13 mouse cellular contexts compared by ENCODE assay signal in the genomic region with DNA sequence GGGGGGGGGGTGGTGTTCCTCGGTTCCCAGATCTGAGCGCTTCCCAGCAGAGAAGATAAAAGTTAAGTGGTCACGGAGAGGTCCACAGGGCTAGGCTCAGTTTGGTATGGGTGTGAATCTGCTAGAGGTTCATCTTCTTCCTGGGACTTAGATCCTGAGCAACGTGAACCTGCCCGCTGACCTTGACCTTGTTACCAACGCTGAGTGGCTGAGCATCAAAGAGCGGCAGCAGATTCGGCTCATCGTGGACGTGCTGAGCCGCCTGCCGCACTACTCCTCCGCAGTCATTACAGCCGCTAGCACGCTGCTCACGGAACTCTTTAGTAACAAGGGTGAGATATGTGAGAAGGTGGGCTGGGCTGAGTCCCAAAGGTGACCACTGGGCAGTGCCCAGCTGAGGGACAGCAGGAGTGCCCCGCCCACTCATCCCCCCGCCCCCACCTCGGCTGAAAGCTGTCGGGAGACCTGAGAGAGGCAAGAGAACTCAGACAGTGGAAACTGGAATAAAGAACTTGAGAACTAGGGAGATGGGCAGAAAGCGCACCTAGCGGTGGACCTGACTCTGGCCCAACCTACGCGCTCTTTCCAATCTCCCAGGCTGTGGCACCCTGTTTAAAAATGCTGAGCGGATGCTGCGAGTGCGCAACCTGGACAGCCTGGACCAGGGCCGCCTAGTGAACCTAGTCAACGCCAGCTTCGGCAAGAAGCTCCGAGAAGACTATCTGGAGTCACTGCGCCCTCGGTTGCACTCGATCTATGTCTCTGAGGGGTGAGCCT. TPM values are rescaled to one million over a fixed set of nuclear protein-coding genes. Genes with fewer than 3 reads are reported as not detected.
DNase-seq lines count a peak whose midpoint lies in the region; ATAC-seq and TF ChIP-seq lines count a peak whose summit lies in the region.
"Had no signal": no experiment of that assay in that cellular context is flagged by ENCODE, and none has a peak within 500 bp of the region (broad histone marks: within the 10 kb centered on the region; RNA-seq: fewer than 3 reads in every experiment).

No protein-coding gene starts in this region.

- TF ChIP-seq POLR2A in liver, adult 2 months (IDR thresholded peaks at IDR 0.05; ENCODE audit: extremely low read depth, insufficient read depth, low read length) = no peak

- no peaks in the 10 kb centered on the region; the same call in 1 of the 2 replicates for H3K9me3 ChIP-seq in erythroblast, embryonic 14.5 days (ENCODE audit: control insufficient read depth, low read length)
- no peaks in the 10 kb centered on the region for H3K9me3 ChIP-seq in intestine, embryonic 15.5 days
- H3K9me3 ChIP-seq in neural tube, embryonic 15.5 days (replicated peaks) = no peaks in the 10 kb centered on the region

- H3K4me2 ChIP-seq in intestine, embryonic 15.5 days (replicated peaks) = peak overlapping the region; percentile 66
- peak overlapping the region; percentile 13; the same call in 1 of the 2 replicates for H3K4me2 ChIP-seq in neural tube, embryonic 15.5 days

- no peak for ATAC-seq in erythroblast, adult 5-6 weeks (replicated peaks; ENCODE audit: low FRiP score, poor library complexity, severe bottlenecking)
- no peak for ATAC-seq in intestine, embryonic 15.5 days
- ATAC-seq in neural tube, embryonic 15.5 days (ENCODE audit: low FRiP score) = no peak

- peaks cover 22% of the 10 kb centered on the region for H3K36me3 ChIP-seq in erythroblast, embryonic 14.5 days (ENCODE audit: control insufficient read depth)
- H3K36me3 ChIP-seq in liver, adult 2 months (ENCODE audit: control insufficient read depth, insufficient read depth, low read length) = peaks cover 29% of the 10 kb centered on the region
- no peaks in the 10 kb centered on the region for H3K36me3 ChIP-seq in intestine, embryonic 15.5 days
- 0 out of 2 replicates have a peak, but pooled peaks cover 2% of the 10 kb centered on the region for H3K36me3 ChIP-seq in neural tube, embryonic 15.5 days

- H3K4me3 ChIP-seq in erythroblast, embryonic 14.5 days (replicated peaks) = peak overlapping the region; percentile 66
- peak overlapping the region; percentile 67 for H3K4me3 ChIP-seq in liver, adult 2 months (ENCODE audit: insufficient read depth, low read depth, low read length)
- H3K4me3 ChIP-seq in intestine, embryonic 15.5 days (replicated peaks) = peak overlapping the region; percentile 45
- no peak overlapping the region for H3K4me3 ChIP-seq in neural tube, embryonic 15.5 days (replicated peaks)
- H3K4me3 ChIP-seq: layer of hippocampus, adult 2 months had no signal

- TF ChIP-seq CTCF in liver, adult 2 months (IDR thresholded peaks at IDR 0.05; ENCODE audit: low read depth, low read length) = no peak

- intact Hi-C loops in left cerebral cortex, postnatal 25 days (cut with DNase I) = no loop called here

- H3K79me2 ChIP-seq in liver, adult 2 months (ENCODE audit: control insufficient read depth, insufficient read depth, low read length) = peaks cover 12% of the 10 kb centered on the region; the same call in 1 of the 2 replicates

- peak overlapping the region; percentile 85 for H3K9ac ChIP-seq in liver, adult 2 months (ENCODE audit: low read depth, low read length)
- no peak overlapping the region for H3K9ac ChIP-seq in intestine, embryonic 15.5 days
- H3K9ac ChIP-seq in neural tube, embryonic 15.5 days (replicated peaks) = no peak overlapping the region

- peak; percentile 76 for DNase-seq in liver, adult 2 months (ENCODE audit: extremely low read depth, low read depth, low spot score)
- DNase-seq in liver = no peak
- DNase-seq in left cerebral cortex, postnatal 25 days (ENCODE audit: low spot score in 2 of 2) = no peak
- no peak for DNase-seq in retina, postnatal 1 day
- DNase-seq: cerebellum, adult 8-10 months; lung, postnatal 36 days had no signal

- 20% methylated on average over 34 of the region's 34 CpGs for WGBS in liver, adult 2 months
- WGBS in intestine, embryonic 15.5 days = 17% methylated on average over 34 of the region's 34 CpGs
- WGBS in neural tube, embryonic 15.5 days = 13% methylated on average over 34 of the region's 34 CpGs

- peaks cover 63% of the 10 kb centered on the region for H3K27me3 ChIP-seq in erythroblast, embryonic 14.5 days (ENCODE audit: control insufficient read depth)
- no peaks in the 10 kb centered on the region for H3K27me3 ChIP-seq in liver, adult 2 months (ENCODE audit: control insufficient read depth, insufficient read depth, low read length)
- peaks cover 41% of the 10 kb centered on the region for H3K27me3 ChIP-seq in intestine, embryonic 15.5 days (replicated peaks)
- peaks cover 72% of the 10 kb centered on the region for H3K27me3 ChIP-seq in neural tube, embryonic 15.5 days (replicated peaks)

- peaks cover 26% of the 10 kb centered on the region for H3K4me1 ChIP-seq in erythroblast, embryonic 14.5 days (ENCODE audit: control insufficient read depth)
- peaks cover 12% of the 10 kb centered on the region for H3K4me1 ChIP-seq in liver, adult 2 months (ENCODE audit: control insufficient read depth, insufficient read depth, low read length)
- H3K4me1 ChIP-seq in intestine, embryonic 15.5 days (replicated peaks) = peaks cover 28% of the 10 kb centered on the region
- H3K4me1 ChIP-seq in neural tube, embryonic 15.5 days = peaks cover 23% of the 10 kb centered on the region

- peak overlapping the region; percentile 92 for H3K27ac ChIP-seq in liver, adult 2 months (replicated peaks; ENCODE audit: insufficient read depth, low read depth, low read length)
- H3K27ac ChIP-seq in intestine, embryonic 15.5 days = no peak overlapping the region
- no peak overlapping the region for H3K27ac ChIP-seq in neural tube, embryonic 15.5 days (replicated peaks)
- H3K27ac ChIP-seq: layer of hippocampus, adult 2 months had no signal

RNA-seq across cellular contexts. Expression of a gene that starts 2.1 kb away (rescaled TPM):
- 0.14 and 0.16 TPM in 2 replicates for polyA plus RNA-seq in erythroblast, embryonic 14.5 days (2012)
- total RNA-seq in erythroblast, adult 5-6 weeks (2015; ENCODE audit: low replicate concordance) = not detected in 2 replicates
- total RNA-seq in erythroblast, adult 5-6 weeks (2017; ENCODE audit: low replicate concordance) = 0.43 and 1.5 TPM in 2 replicates
- total RNA-seq in liver, adult 2 months (2014; rRNA removed) = 58.6 and 81.5 TPM in 2 replicates
- polyA plus RNA-seq in liver, adult 2 months (2012; rRNA removed) = 135 and 155 TPM in 2 replicates
- 24.0 and 25.6 TPM in 2 replicates for polyA plus RNA-seq in intestine, embryonic 15.5 days (2015; fragmentation: Nextera tagmentation; extraction: Ambion mirVana)
- 0.10 TPM in 1 of 2 replicates, not detected in the other for polyA plus RNA-seq in neural tube, embryonic 15.5 days (2015; fragmentation: Nextera tagmentation; extraction: Ambion mirVana)
- total RNA-seq in left cerebral cortex, postnatal 25 days (2021) = not detected
- total RNA-seq: gastrocnemius, adult 8-10 months; layer of hippocampus, adult 2 months had no signal
- polyA plus RNA-seq: stomach, embryonic 14.5 days had no signal

RNA-seq across cellular contexts. Expression of a gene that starts 8.8 kb away (rescaled TPM):
- polyA plus RNA-seq in erythroblast, embryonic 14.5 days (2012) = 1.1 and 1.7 TPM in 2 replicates
- 0.96 and 3.8 TPM in 2 replicates for total RNA-seq in erythroblast, adult 5-6 weeks (2015; ENCODE audit: low replicate concordance)
- 3.1 and 4.0 TPM in 2 replicates for total RNA-seq in erythroblast, adult 5-6 weeks (2017; ENCODE audit: low replicate concordance)
- total RNA-seq in liver, adult 2 months (2014; rRNA removed) = 4.2 and 7.7 TPM in 2 replicates
- 9.2 and 13.5 TPM in 2 replicates for polyA plus RNA-seq in liver, adult 2 months (2012; rRNA removed)
- 23.8 and 26.4 TPM in 2 replicates for polyA plus RNA-seq in intestine, embryonic 15.5 days (2015; fragmentation: Nextera tagmentation; extraction: Ambion mirVana)
- polyA plus RNA-seq in neural tube, embryonic 15.5 days (2015; fragmentation: Nextera tagmentation; extraction: Ambion mirVana) = 41.2 and 41.5 TPM in 2 replicates
- total RNA-seq in left cerebral cortex, postnatal 25 days (2021) = 10 to 100 TPM; 24.8 to 28.0 TPM

RNA-seq across cellular contexts. Expression of a gene that starts 37.7 kb away (rescaled TPM):
- polyA plus RNA-seq in erythroblast, embryonic 14.5 days (2012) = 8.9 TPM in 2 replicates
- 48.3 and 48.8 TPM in 2 replicates for total RNA-seq in erythroblast, adult 5-6 weeks (2015; ENCODE audit: low replicate concordance)
- 22.7 and 28.8 TPM in 2 replicates for total RNA-seq in erythroblast, adult 5-6 weeks (2017; ENCODE audit: low replicate concordance)
- 11.4 and 14.1 TPM in 2 replicates for total RNA-seq in liver, adult 2 months (2014; rRNA removed)
- 24.3 and 24.5 TPM in 2 replicates for polyA plus RNA-seq in liver, adult 2 months (2012; rRNA removed)
- polyA plus RNA-seq in intestine, embryonic 15.5 days (2015; fragmentation: Nextera tagmentation; extraction: Ambion mirVana) = 118 and 140 TPM in 2 replicates
- 111 and 121 TPM in 2 replicates for polyA plus RNA-seq in neural tube, embryonic 15.5 days (2015; fragmentation: Nextera tagmentation; extraction: Ambion mirVana)
- total RNA-seq in left cerebral cortex, postnatal 25 days (2021) = 10 to 100 TPM; 58.3 to 66.4 TPM

RNA-seq across cellular contexts. Expression of a gene that starts 39.8 kb away (rescaled TPM):
- polyA plus RNA-seq in erythroblast, embryonic 14.5 days (2012) = not detected in 2 replicates
- total RNA-seq in erythroblast, adult 5-6 weeks (2015; ENCODE audit: low replicate concordance) = not detected in 2 replicates
- not detected in 2 replicates for total RNA-seq in erythroblast, adult 5-6 weeks (2017; ENCODE audit: low replicate concordance)
- total RNA-seq in liver, adult 2 months (2014; rRNA removed) = not detected in 2 replicates
- polyA plus RNA-seq in liver, adult 2 months (2012; rRNA removed) = 0.35 TPM in 1 of 2 replicates, not detected in the other
- 57.2 and 75.0 TPM in 2 replicates for polyA plus RNA-seq in intestine, embryonic 15.5 days (2015; fragmentation: Nextera tagmentation; extraction: Ambion mirVana)
- polyA plus RNA-seq in neural tube, embryonic 15.5 days (2015; fragmentation: Nextera tagmentation; extraction: Ambion mirVana) = 1.0 and 7.8 TPM in 2 replicates
- not detected for total RNA-seq in left cerebral cortex, postnatal 25 days (2021)
- total RNA-seq: gastrocnemius, adult 8-10 months; layer of hippocampus, adult 2 months had no signal

RNA-seq across cellular contexts. Expression of a gene that starts 42.0 kb away (rescaled TPM):
- polyA plus RNA-seq in erythroblast, embryonic 14.5 days (2012) = 0.30 and 0.50 TPM in 2 replicates
- 16.3 and 21.7 TPM in 2 replicates for total RNA-seq in erythroblast, adult 5-6 weeks (2015; ENCODE audit: low replicate concordance)
- total RNA-seq in erythroblast, adult 5-6 weeks (2017; ENCODE audit: low replicate concordance) = 4.7 and 9.8 TPM in 2 replicates
- 2.8 and 3.6 TPM in 2 replicates for total RNA-seq in liver, adult 2 months (2014; rRNA removed)
- 17.1 and 25.9 TPM in 2 replicates for polyA plus RNA-seq in liver, adult 2 months (2012; rRNA removed)
- 31.1 and 33.9 TPM in 2 replicates for polyA plus RNA-seq in intestine, embryonic 15.5 days (2015; fragmentation: Nextera tagmentation; extraction: Ambion mirVana)
- 40.4 and 42.0 TPM in 2 replicates for polyA plus RNA-seq in neural tube, embryonic 15.5 days (2015; fragmentation: Nextera tagmentation; extraction: Ambion mirVana)
- 10 to 100 TPM; 55.7 to 61.8 TPM for total RNA-seq in left cerebral cortex, postnatal 25 days (2021)

Comparison
In these comparisons a context has a peak if more than half of its experiments do, and no peak if none do; other contexts are left out.
1. RNA of a gene that starts 2.1 kb away (polyA plus RNA-seq): 135 to 155 TPM in liver, adult 2 months and 24.0 to 25.6 TPM in intestine, embryonic 15.5 days; 0.14 to 0.16 TPM in erythroblast, embryonic 14.5 days and 0.10 TPM in neural tube, embryonic 15.5 days; every median in the first group is over 10 times any median in the second.